Mouse (Mus musculus): ENCODE measurements around the gene Jam3. TPM values are rescaled to one million over a fixed set of nuclear protein-coding genes. Genes with fewer than 3 reads are reported as not detected.

Jam3 gene
- polyA plus RNA-seq, 1 experiment, result 6.4 TPM

DNA sequence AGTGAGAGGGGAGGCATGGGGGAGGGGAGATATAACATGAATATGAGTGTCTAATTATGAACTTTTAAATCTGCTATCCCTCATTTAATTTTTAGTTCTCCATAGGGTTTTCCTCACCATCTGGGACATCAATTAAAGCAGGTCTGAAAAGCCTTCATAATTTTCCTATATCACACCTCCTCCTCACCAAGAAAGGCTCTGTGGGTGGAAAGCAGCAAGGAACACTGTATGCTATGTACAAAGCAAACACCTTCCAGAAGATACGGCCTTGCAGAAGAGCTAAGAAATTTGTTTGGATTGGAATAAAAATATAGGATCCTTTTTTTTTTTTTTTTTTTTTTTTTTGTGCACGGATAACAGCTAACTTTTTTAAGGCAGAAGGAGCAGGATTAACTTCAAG, 31.3 kb downstream of the Jam3 start:
- Histone ChIP-seq H3K27ac (ENCODE audit: insufficient read depth, low read length) (no peak overlapping the region), H3K36me3 (ENCODE audit: control insufficient read depth, insufficient read depth, low read length) (no peaks in the 10 kb centered on the region), H3K27me3 (ENCODE audit: control insufficient read depth, insufficient read depth, low read length) (no peaks in the 10 kb centered on the region), H3K4me3 (ENCODE audit: extremely low read depth, insufficient read depth, insufficient read length) (no peak overlapping the region), H3K4me1 (ENCODE audit: control insufficient read depth, insufficient read depth, insufficient read length) (no peaks in the 10 kb centered on the region)
- no peak for TF ChIP-seq POLR2A (IDR thresholded peaks at IDR 0.05; ENCODE audit: low read depth, low read length)
- TF ChIP-seq CTCF (IDR thresholded peaks at IDR 0.05; ENCODE audit: extremely low read depth, insufficient read depth, insufficient read length, insufficient replicate concordance), result no peak
- WGBS, result 85% methylated on average over 2 of the region's 2 CpGs
- no peak for DNase-seq (ENCODE audit: low read depth in 1 of 2, low spot score in 2 of 2)

DNA sequence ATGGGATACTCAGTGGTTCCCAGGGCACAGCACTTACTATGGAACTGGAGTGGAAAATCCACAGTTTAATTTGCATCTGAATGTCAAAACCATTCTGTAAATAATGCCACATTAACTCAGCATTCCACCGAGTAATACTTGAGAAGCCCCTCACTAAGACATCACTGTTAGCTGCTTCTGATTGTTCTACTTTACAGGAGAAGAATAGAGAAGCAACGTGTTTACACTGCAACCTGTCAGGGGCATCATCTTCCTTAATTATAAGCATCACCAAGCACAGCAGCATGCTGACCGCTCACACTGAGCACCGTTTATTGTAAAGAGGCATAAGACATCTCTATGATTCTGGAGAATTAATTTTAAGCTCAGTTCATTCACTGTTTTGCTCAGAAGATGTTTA, 32.3 kb downstream of the Jam3 start:
- Histone ChIP-seq H3K27ac (ENCODE audit: insufficient read depth, low read length) (no peak overlapping the region), H3K4me3 (ENCODE audit: extremely low read depth, insufficient read depth, insufficient read length) (no peak overlapping the region), H3K4me1 (ENCODE audit: control insufficient read depth, insufficient read depth, insufficient read length) (no peaks in the 10 kb centered on the region), H3K36me3 (ENCODE audit: control insufficient read depth, insufficient read depth, low read length) (no peaks in the 10 kb centered on the region), H3K27me3 (ENCODE audit: control insufficient read depth, insufficient read depth, low read length) (no peaks in the 10 kb centered on the region)
- WGBS, result 88% methylated on average over 4 of the region's 4 CpGs
- no peak for TF ChIP-seq CTCF (IDR thresholded peaks at IDR 0.05; ENCODE audit: extremely low read depth, insufficient read depth, insufficient read length, insufficient replicate concordance)
- TF ChIP-seq POLR2A (IDR thresholded peaks at IDR 0.05; ENCODE audit: low read depth, low read length), result no peak
- DNase-seq (ENCODE audit: low read depth in 1 of 2, low spot score in 2 of 2), result no peak

DNA sequence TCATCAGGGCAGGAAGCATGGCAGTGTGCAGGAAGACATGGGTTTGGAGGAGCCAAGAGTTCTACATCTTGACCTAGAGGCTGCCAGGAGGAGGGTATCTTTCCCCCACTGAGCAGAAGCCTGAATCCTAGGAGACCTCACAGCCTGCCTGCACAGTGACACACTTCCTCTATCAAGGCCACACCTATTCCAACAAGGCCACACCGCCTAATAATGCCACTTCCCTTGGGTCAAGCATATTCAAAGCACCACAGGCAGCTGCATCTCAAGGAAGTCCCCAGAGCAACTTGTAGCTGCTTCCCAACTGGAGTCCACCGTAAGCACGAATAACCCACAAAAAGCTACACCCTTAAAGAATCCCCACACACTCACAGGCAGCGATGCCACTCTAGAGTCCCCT, 33.1 kb downstream of the Jam3 start:
- Histone ChIP-seq H3K4me3 (ENCODE audit: extremely low read depth, insufficient read depth, insufficient read length) (no peak overlapping the region), H3K36me3 (ENCODE audit: control insufficient read depth, insufficient read depth, low read length) (no peaks in the 10 kb centered on the region), H3K4me1 (ENCODE audit: control insufficient read depth, insufficient read depth, insufficient read length) (no peaks in the 10 kb centered on the region), H3K27ac (ENCODE audit: insufficient read depth, low read length) (no peak overlapping the region), H3K27me3 (ENCODE audit: control insufficient read depth, insufficient read depth, low read length) (no peaks in the 10 kb centered on the region)
- TF ChIP-seq POLR2A (IDR thresholded peaks at IDR 0.05; ENCODE audit: low read depth, low read length) (no peak), CTCF (IDR thresholded peaks at IDR 0.05; ENCODE audit: extremely low read depth, insufficient read depth, insufficient read length, insufficient replicate concordance) (no peak)
- WGBS, result 87% methylated on average over 4 of the region's 4 CpGs
- DNase-seq (ENCODE audit: low read depth in 1 of 2, low spot score in 2 of 2), result no peak

DNA sequence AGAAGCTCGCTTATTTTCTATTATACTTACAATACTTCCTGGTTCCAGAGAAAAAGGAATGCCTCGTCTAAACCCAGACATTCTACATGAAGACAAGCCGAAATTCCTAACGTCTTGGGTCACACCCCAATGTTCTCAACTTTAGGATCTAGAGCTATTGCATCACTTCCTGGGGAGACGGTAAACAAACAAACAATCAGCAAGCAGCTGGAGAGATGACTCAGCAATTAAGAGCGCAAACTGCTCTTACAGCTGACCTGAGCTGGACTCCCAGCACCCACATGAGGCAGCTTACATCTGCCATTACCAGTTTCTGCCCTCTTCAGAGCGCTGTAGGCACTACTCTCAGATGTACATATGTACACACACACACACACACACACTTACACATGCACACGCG, 34.0 kb downstream of the Jam3 start:
- DNase-seq (ENCODE audit: low read depth in 1 of 2, low spot score in 2 of 2), result no peak
- H3K4me1 ChIP-seq (ENCODE audit: control insufficient read depth, insufficient read depth, insufficient read length), result no peaks in the 10 kb centered on the region
- 91% methylated on average over 9 of the region's 9 CpGs for WGBS
- H3K27ac ChIP-seq (ENCODE audit: insufficient read depth, low read length), result no peak overlapping the region
- TF ChIP-seq CTCF (IDR thresholded peaks at IDR 0.05; ENCODE audit: extremely low read depth, insufficient read depth, insufficient read length, insufficient replicate concordance) (no peak), POLR2A (IDR thresholded peaks at IDR 0.05; ENCODE audit: low read depth, low read length) (no peak)
- H3K4me3 ChIP-seq (ENCODE audit: extremely low read depth, insufficient read depth, insufficient read length), result no peak overlapping the region
- no peaks in the 10 kb centered on the region for H3K27me3 ChIP-seq (ENCODE audit: control insufficient read depth, insufficient read depth, low read length)
- H3K36me3 ChIP-seq (ENCODE audit: control insufficient read depth, insufficient read depth, low read length), result no peaks in the 10 kb centered on the region

DNA sequence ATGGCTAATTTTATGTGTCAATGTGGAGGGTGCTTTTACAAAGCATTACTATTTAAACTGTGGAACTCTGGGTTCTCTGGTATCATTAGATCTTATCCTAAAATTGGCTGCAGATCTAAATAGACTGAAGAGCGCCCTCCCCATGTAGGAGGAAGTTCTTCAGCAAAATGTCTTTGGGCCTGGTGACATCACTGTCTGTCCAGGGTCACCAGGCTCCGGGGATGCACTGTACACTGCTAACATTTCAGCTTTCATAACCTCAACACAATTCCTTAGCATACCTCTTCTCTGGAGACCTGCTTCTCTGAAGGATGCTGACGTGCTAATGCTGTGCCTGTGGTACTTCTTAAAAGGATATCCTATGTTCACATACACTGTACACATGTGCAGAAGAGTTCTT, 43.5 kb downstream of the Jam3 start:
- no peak overlapping the region for H3K27ac ChIP-seq (ENCODE audit: insufficient read depth, low read length)
- no peaks in the 10 kb centered on the region for H3K36me3 ChIP-seq (ENCODE audit: control insufficient read depth, insufficient read depth, low read length)
- 87% methylated on average over 3 of the region's 3 CpGs for WGBS
- H3K27me3 ChIP-seq (ENCODE audit: control insufficient read depth, insufficient read depth, low read length), result no peaks in the 10 kb centered on the region
- TF ChIP-seq CTCF (IDR thresholded peaks at IDR 0.05; ENCODE audit: extremely low read depth, insufficient read depth, insufficient read length, insufficient replicate concordance), result no peak
- TF ChIP-seq POLR2A (IDR thresholded peaks at IDR 0.05; ENCODE audit: low read depth, low read length), result no peak
- H3K4me1 ChIP-seq (ENCODE audit: control insufficient read depth, insufficient read depth, insufficient read length), result no peaks in the 10 kb centered on the region
- DNase-seq (ENCODE audit: low read depth in 1 of 2, low spot score in 2 of 2), result no peak
- H3K4me3 ChIP-seq (ENCODE audit: extremely low read depth, insufficient read depth, insufficient read length), result no peak overlapping the region

DNA sequence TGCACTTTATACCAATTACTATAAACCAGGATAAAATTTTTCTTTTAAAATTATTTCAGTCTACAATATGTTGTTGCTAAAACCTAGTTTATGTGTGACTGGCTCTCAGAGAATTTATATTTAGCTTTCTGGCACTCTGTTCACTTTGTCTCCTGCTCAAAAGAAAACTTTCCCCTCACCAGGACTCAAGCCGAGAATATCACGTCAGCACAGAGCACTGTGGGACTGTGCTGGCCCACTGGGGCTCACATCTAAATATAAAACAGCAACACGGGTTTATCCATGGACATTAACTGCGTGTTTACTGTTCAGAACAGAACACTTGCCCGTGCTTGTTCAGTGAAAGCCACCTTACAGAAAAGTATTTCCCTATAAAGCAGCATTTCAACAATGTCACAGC, 44.5 kb downstream of the Jam3 start:
- WGBS, result 42% methylated on average over 5 of the region's 5 CpGs
- no peak for TF ChIP-seq POLR2A (IDR thresholded peaks at IDR 0.05; ENCODE audit: low read depth, low read length)
- TF ChIP-seq CTCF (IDR thresholded peaks at IDR 0.05; ENCODE audit: extremely low read depth, insufficient read depth, insufficient read length, insufficient replicate concordance), result no peak
- H3K36me3 ChIP-seq (ENCODE audit: control insufficient read depth, insufficient read depth, low read length), result no peaks in the 10 kb centered on the region
- H3K27me3 ChIP-seq (ENCODE audit: control insufficient read depth, insufficient read depth, low read length), result no peaks in the 10 kb centered on the region
- no peak overlapping the region for H3K27ac ChIP-seq (ENCODE audit: insufficient read depth, low read length)
- H3K4me3 ChIP-seq (ENCODE audit: extremely low read depth, insufficient read depth, insufficient read length), result no peak overlapping the region
- no peak for DNase-seq (ENCODE audit: low read depth in 1 of 2, low spot score in 2 of 2)
- no peaks in the 10 kb centered on the region for H3K4me1 ChIP-seq (ENCODE audit: control insufficient read depth, insufficient read depth, insufficient read length)

DNA sequence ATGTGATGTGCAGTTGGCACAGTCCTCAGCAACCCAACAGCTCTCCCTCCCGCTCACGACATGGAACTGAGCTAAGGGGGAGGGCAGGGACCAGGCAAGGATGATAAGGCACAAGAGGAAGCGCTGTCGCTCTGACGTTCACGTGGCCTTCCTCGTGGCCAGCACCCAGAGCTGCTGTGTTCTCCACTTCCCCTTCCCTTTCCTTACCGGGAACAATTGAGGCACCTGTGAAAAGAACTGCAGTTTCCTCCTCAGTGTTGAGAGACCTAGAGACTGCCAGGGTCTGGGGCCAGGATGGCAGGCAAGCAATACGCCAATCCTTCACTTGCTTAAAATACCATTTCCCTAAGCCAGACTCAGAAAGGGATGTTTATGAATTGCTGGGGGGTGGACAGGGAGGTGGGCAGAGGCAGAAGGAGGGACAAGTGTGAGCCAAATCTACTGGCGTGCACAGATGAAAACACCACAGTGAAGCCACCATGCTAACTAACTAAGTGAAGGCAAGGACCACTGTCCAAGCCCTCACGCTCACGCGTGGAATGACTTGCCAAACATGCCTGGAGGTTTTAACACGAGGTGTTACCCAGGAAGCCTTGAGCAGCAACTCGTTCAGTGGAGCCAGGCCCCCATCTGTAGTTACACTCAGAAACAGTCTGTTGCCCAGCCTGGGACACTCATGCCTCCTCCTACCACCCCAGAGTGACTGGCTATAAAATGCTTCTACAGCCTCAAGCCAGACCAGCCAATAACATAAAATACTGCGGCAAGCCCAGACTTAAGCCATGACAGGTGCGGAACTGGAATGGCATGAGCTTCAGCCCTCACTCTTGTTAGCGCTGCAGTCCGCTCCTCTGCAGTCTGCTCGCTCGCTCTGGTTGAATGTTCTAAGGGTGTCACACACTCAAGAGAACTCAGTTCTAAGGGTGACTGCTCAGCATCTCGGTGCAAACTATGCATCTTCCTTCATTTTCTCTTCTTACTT, 45.4 kb downstream of the Jam3 start:
- no peaks in the 10 kb centered on the region for H3K27me3 ChIP-seq (ENCODE audit: control insufficient read depth, insufficient read depth, low read length)
- no peaks in the 10 kb centered on the region for H3K4me1 ChIP-seq (ENCODE audit: control insufficient read depth, insufficient read depth, insufficient read length)
- WGBS, result 49% methylated on average over 22 of the region's 22 CpGs
- H3K27ac ChIP-seq (ENCODE audit: insufficient read depth, low read length), result peak overlapping the region; percentile 5; the same call in 1 of the 2 replicates
- H3K36me3 ChIP-seq (ENCODE audit: control insufficient read depth, insufficient read depth, low read length), result no peaks in the 10 kb centered on the region
- H3K4me3 ChIP-seq (ENCODE audit: extremely low read depth, insufficient read depth, insufficient read length), result no peak overlapping the region
- TF ChIP-seq POLR2A (IDR thresholded peaks at IDR 0.05; ENCODE audit: low read depth, low read length) (no peak), CTCF (IDR thresholded peaks at IDR 0.05; ENCODE audit: extremely low read depth, insufficient read depth, insufficient read length, insufficient replicate concordance) (no peak)
- DNase-seq (ENCODE audit: low read depth in 1 of 2, low spot score in 2 of 2), result no peak
